Mouse (Mus musculus): ENCODE measurements around the gene Pecam1. TPM values are rescaled to one million over a fixed set of nuclear protein-coding genes. Genes with fewer than 3 reads are reported as not detected.
"Not testable (repeated sequence)": the region's sequence is repeated elsewhere in the genome, so short reads cannot be mapped to it uniquely, and the experiment has no call there.

Gene Pecam1
- total and polyA plus RNA-seq, 3 experiments: 0.93 TPM; not detected in 2

DNA sequence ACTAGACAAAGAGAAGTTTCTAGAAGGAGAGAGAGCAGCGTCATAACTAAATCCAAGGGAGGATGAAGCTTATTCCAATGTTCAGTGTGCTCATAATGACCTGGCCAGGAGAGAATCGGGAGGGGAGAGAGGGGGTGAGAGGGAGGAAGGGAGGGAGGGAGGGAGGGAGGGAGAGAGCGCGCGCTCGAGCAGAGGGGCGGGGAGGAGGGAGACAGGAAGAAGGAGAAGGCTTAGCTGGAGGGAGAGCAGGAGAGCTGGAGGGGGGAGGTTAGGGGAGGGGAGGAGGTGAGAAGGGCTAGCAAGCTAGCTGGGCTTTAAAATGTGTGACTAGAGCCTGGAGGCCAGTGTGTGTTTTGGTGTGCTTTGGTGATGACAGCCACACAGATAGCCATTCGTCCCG, 110.4 kb downstream of the Pecam1 start:
- Histone ChIP-seq H3K4me3 (ENCODE audit: low read depth, low read length) (no peak overlapping the region), H3K9me3 (replicated peaks) (no peaks in the 10 kb centered on the region), H3K36me3 (replicated peaks) (no peaks in the 10 kb centered on the region), H3K4me1 (ENCODE audit: insufficient read depth, low read depth, low read length) (no peaks in the 10 kb centered on the region), H3K27me3 (ENCODE audit: insufficient read depth, low read length) (peaks cover 7% of the 10 kb centered on the region)
- DNase-seq (ENCODE audit: low spot score) (no peak), ATAC-seq (ENCODE audit: extremely low read depth, insufficient number of reproducible peaks, low FRiP score, poor library complexity, severe bottlenecking) (no peak)
- TF ChIP-seq POLR2AphosphoS5 (IDR thresholded peaks at IDR 0.05; ENCODE audit: insufficient replicate concordance, low read depth, low read length) (no peak), GATA2 (IDR thresholded peaks at IDR 0.05; ENCODE audit: borderline replicate concordance, low read depth, low read length) (no peak), CTCF (IDR thresholded peaks at IDR 0.05; ENCODE audit: low read depth, low read length) (no peak), TAL1 (conservative IDR thresholded peaks at IDR 0.05; ENCODE audit: low read depth, low read length) (no peak), GATA1 (IDR thresholded peaks at IDR 0.05; ENCODE audit: borderline replicate concordance, low read length) (no peak)

DNA sequence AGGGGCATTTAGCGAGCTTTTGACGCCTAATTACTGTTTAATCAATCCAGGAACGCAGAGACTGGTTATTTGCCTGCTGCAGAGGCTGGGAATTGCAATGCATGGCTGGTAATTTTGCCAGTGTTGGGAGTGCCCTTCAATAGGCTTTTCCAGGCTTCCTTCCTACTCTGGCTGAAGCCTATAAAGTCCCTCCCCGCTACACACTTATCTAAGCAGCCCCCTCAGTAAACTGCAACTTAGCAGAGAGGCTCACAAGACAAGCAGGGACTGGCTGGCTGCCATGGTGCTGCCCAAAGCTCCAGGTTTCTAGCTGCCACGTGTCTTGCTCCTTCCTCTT, 111.1 kb downstream of the Pecam1 start:
- Histone ChIP-seq H3K4me3 (ENCODE audit: low read depth, low read length) (no peak overlapping the region), H3K4me1 (ENCODE audit: insufficient read depth, low read depth, low read length) (no peaks in the 10 kb centered on the region), H3K36me3 (replicated peaks) (no peaks in the 10 kb centered on the region), H3K9me3 (replicated peaks) (no peaks in the 10 kb centered on the region), H3K27me3 (ENCODE audit: insufficient read depth, low read length) (peaks cover 10% of the 10 kb centered on the region)
- DNase-seq (ENCODE audit: low spot score) (no peak), ATAC-seq (ENCODE audit: extremely low read depth, insufficient number of reproducible peaks, low FRiP score, poor library complexity, severe bottlenecking) (no peak)
- TF ChIP-seq GATA2 (IDR thresholded peaks at IDR 0.05; ENCODE audit: borderline replicate concordance, low read depth, low read length): no peak
- TF ChIP-seq GATA1 (IDR thresholded peaks at IDR 0.05; ENCODE audit: borderline replicate concordance, low read length): no peak
- TF ChIP-seq TAL1 (conservative IDR thresholded peaks at IDR 0.05; ENCODE audit: low read depth, low read length): no peak
- no peak for TF ChIP-seq POLR2AphosphoS5 (IDR thresholded peaks at IDR 0.05; ENCODE audit: insufficient replicate concordance, low read depth, low read length)
- TF ChIP-seq CTCF (IDR thresholded peaks at IDR 0.05; ENCODE audit: low read depth, low read length): no peak

DNA sequence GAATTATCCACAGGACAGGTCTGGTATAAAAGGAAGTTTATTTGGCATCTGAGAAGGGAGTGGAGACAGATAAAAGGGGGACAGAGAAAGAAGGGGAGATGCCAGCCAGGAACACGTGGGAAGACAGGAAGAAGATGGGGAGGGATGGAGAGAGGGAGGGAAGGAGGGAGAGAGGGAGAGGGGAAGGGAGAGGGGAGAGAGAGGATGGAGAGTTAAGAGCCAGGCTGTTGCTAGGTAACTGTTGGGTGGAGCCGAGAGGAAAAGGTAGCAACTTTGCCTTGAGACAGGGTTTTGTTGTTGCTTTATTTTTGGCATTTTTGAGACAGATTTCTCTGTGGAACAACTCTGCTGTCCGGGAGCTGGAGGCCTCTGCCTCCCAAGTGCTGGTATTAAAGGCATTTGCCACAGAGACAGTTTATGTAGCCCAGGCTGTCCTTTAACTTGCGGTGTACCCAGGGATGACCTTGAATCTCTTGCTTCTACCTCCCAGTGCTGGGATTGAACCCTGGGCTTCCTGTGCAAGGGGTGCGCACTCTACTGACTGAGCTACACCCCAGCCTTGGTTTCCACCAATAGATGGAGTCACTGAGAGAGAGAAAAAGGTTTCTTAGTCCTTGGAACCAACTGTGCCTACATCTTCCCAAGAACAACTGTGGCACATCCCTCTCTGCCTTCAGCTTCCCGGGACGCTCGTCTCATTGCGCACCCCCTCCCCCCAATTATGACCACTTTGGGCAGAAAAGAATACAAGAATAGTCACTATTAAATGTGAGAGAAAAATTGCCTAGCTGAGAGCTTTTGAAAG, 111.7 kb downstream of the Pecam1 start:
- Histone ChIP-seq H3K4me3 (ENCODE audit: low read depth, low read length) (no peak overlapping the region), H3K9me3 (replicated peaks) (no peaks in the 10 kb centered on the region), H3K36me3 (replicated peaks) (no peaks in the 10 kb centered on the region), H3K27me3 (ENCODE audit: insufficient read depth, low read length) (peaks cover 11% of the 10 kb centered on the region), H3K4me1 (ENCODE audit: insufficient read depth, low read depth, low read length) (no peaks in the 10 kb centered on the region)
- ATAC-seq (ENCODE audit: extremely low read depth, insufficient number of reproducible peaks, low FRiP score, poor library complexity, severe bottlenecking) (no peak), DNase-seq (ENCODE audit: low spot score) (no peak)
- TF ChIP-seq POLR2AphosphoS5 (IDR thresholded peaks at IDR 0.05; ENCODE audit: insufficient replicate concordance, low read depth, low read length): no peak
- TF ChIP-seq CTCF (IDR thresholded peaks at IDR 0.05; ENCODE audit: low read depth, low read length): no peak
- no peak for TF ChIP-seq GATA1 (IDR thresholded peaks at IDR 0.05; ENCODE audit: borderline replicate concordance, low read length)
- no peak for TF ChIP-seq GATA2 (IDR thresholded peaks at IDR 0.05; ENCODE audit: borderline replicate concordance, low read depth, low read length)
- TF ChIP-seq TAL1 (conservative IDR thresholded peaks at IDR 0.05; ENCODE audit: low read depth, low read length): no peak

DNA sequence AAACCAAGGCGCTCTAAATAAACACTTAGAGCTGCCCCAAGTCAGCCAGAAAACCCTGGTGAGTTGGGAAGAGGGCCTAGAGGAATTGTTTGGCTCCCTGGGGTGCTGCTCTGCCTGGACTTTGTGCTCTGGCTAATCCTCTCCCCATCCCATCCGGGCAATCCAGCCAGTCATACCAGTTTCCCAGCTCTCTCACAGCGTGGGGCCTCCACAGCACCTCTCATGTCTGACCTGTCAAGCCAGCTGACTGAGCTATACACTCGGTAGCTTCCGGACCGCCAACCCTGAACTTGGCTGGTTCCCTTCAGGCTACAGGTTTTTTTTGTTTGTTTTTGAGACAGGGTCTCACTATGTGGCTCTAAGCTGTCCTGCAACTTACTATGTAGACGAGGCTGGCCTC, 112.7 kb downstream of the Pecam1 start:
- Histone ChIP-seq H3K36me3 (replicated peaks) (no peaks in the 10 kb centered on the region), H3K4me3 (ENCODE audit: low read depth, low read length) (no peak overlapping the region), H3K9me3 (replicated peaks) (no peaks in the 10 kb centered on the region; the same call in 1 of the 2 replicates), H3K4me1 (ENCODE audit: insufficient read depth, low read depth, low read length) (no peaks in the 10 kb centered on the region), H3K27me3 (ENCODE audit: insufficient read depth, low read length) (peaks cover 15% of the 10 kb centered on the region)
- ATAC-seq (ENCODE audit: extremely low read depth, insufficient number of reproducible peaks, low FRiP score, poor library complexity, severe bottlenecking) (no peak), DNase-seq (ENCODE audit: low spot score) (no peak)
- TF ChIP-seq POLR2AphosphoS5 (IDR thresholded peaks at IDR 0.05; ENCODE audit: insufficient replicate concordance, low read depth, low read length): no peak

DNA sequence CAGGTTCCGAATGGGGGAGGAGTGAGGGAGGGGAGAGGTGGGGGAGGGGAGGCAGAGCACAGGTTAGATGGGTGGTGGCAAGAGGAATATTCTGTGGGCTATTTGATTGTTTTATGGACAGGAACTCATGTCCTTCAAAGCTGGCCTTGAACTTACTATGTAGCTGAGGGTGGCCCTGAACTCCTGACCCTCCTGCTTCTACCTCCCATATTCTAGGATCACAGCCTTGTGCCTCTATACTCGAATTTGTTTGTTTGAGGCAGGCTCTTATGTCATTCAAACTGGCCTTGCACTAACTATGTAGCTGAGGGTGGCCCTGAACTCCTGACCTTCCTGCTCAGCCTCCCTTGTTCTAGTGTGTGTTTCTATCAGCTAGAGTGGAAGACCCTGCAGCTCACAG, 114.5 kb downstream of the Pecam1 start:
- Histone ChIP-seq H3K4me1 (ENCODE audit: insufficient read depth, low read depth, low read length) (no peaks in the 10 kb centered on the region), H3K27me3 (ENCODE audit: insufficient read depth, low read length) (peaks cover 15% of the 10 kb centered on the region), H3K36me3 (replicated peaks) (no peaks in the 10 kb centered on the region), H3K9me3 (replicated peaks) (peaks cover 3% of the 10 kb centered on the region), H3K4me3 (ENCODE audit: low read depth, low read length) (no peak overlapping the region)
- ATAC-seq (ENCODE audit: extremely low read depth, insufficient number of reproducible peaks, low FRiP score, poor library complexity, severe bottlenecking) (no peak), DNase-seq (ENCODE audit: low spot score) (no peak)
- TF ChIP-seq TAL1 (conservative IDR thresholded peaks at IDR 0.05; ENCODE audit: low read depth, low read length) (no peak), GATA1 (IDR thresholded peaks at IDR 0.05; ENCODE audit: borderline replicate concordance, low read length) (no peak), POLR2AphosphoS5 (IDR thresholded peaks at IDR 0.05; ENCODE audit: insufficient replicate concordance, low read depth, low read length) (no peak), GATA2 (IDR thresholded peaks at IDR 0.05; ENCODE audit: borderline replicate concordance, low read depth, low read length) (no peak)

DNA sequence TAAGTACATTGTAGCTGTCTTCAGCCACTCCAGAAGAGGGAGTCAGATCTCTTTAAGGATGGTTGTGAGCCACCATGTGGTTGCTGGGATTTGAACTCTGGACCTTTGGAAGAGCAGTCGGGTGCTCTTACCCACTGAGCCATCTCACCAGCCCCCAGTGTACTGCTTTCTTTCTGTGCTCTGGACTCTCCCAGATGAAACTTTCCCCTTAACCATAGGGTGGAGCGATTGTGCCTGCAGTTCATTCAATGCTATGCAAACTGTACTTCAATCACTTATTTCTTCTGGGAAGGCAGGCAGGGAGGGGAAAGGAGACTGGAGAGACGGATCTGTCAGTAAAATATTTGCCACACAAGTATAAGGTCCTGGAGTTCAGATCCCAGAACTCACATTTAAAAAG, 116.3 kb downstream of the Pecam1 start:
- not testable (repeated sequence) for H3K4me1 ChIP-seq (ENCODE audit: insufficient read depth, low read depth, low read length); H3K36me3 ChIP-seq (replicated peaks); H3K9me3 ChIP-seq (replicated peaks); ATAC-seq (ENCODE audit: extremely low read depth, insufficient number of reproducible peaks, low FRiP score, poor library complexity, severe bottlenecking); H3K4me3 ChIP-seq (ENCODE audit: low read depth, low read length); DNase-seq (ENCODE audit: low spot score)
- peaks cover 11% of the 10 kb centered on the region for H3K27me3 ChIP-seq (ENCODE audit: insufficient read depth, low read length)

DNA sequence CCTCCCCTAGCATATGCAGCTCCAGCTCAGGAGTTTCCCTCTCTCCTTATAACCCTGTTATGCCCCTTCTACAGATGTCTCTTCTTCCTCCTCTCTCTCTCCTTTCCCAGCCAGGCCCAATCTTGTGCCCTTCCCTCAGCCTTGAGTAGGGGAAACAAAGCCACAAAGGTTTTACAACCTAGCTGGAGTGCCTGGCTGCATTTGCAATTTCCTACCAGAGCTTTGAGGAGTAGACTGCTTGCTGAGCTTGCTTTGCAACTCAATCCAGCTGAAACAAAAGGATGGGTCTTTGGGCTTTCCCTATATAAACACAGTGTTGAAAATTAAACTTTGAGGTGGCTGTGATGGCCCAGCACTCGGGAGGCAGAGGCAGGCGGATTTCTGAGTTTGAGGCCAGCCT, 117.0 kb downstream of the Pecam1 start:
- Histone ChIP-seq H3K9me3 (replicated peaks) (peaks cover 3% of the 10 kb centered on the region), H3K4me3 (ENCODE audit: low read depth, low read length) (no peak overlapping the region), H3K27me3 (ENCODE audit: insufficient read depth, low read length) (peaks cover 11% of the 10 kb centered on the region), H3K4me1 (ENCODE audit: insufficient read depth, low read depth, low read length) (no peaks in the 10 kb centered on the region), H3K36me3 (replicated peaks) (no peaks in the 10 kb centered on the region)
- DNase-seq (ENCODE audit: low spot score): no peak
- no peak for ATAC-seq (ENCODE audit: extremely low read depth, insufficient number of reproducible peaks, low FRiP score, poor library complexity, severe bottlenecking)
- TF ChIP-seq GATA2 (IDR thresholded peaks at IDR 0.05; ENCODE audit: borderline replicate concordance, low read depth, low read length) (no peak), TAL1 (conservative IDR thresholded peaks at IDR 0.05; ENCODE audit: low read depth, low read length) (no peak), GATA1 (IDR thresholded peaks at IDR 0.05; ENCODE audit: borderline replicate concordance, low read length) (no peak)

Measured in G1E (cell line).